Mouse (Mus musculus) liver, postnatal 0 days (tissue): ENCODE measurements around the gene Shisal2a. TPM values are rescaled to one million over a fixed set of nuclear protein-coding genes. Genes with fewer than 3 reads are reported as not detected.

Experiments used
- ATAC-seq: fragments of 200-750 bp; cut with Nextera tagmentation; 2 replicates; pipeline ENCODE4 v1.8.0; 2017; ENCODE audit warnings: mild to moderate bottlenecking, moderate library complexity
- DNase-seq: peaks from one replicate; pipeline ENCODE4 v3.0.0-alpha.2; 2016
- H3K27ac ChIP-seq: fragments of 300-500 bp; sonication (generic); 2 replicates; pipeline ENCODE4 v1.5.1; 2014; ENCODE audit warnings: antibody characterized with exemption, moderate library complexity, mild to moderate bottlenecking, low read depth
- H3K27me3 ChIP-seq: fragments of 300-500 bp; sonication (generic); 2 replicates; pipeline ENCODE4 v1.6.1; 2014; ENCODE audit warnings: low read length, control low read depth, mixed read lengths; ENCODE audit not compliant: insufficient read depth
- H3K36me3 ChIP-seq: fragments of 300-500 bp; sonication (generic); replicated peaks from 2 replicates; pipeline ENCODE4 v1.6.1; 2014; ENCODE audit warnings: mild to moderate bottlenecking, control low read depth, low read length, moderate library complexity, mixed read lengths; ENCODE audit not compliant: insufficient read depth
- H3K4me1 ChIP-seq: fragments of 300-500 bp; sonication (generic); 2 replicates; pipeline ENCODE4 v1.6.1; 2014; ENCODE audit warnings: antibody characterized with exemption, mild to moderate bottlenecking, control low read depth; ENCODE audit not compliant: insufficient read depth
- H3K4me2 ChIP-seq: fragments of 300-500 bp; sonication (generic); 2 replicates; pipeline ENCODE4 v1.6.1; 2014; ENCODE audit warnings: low read depth, mild to moderate bottlenecking, low read length, moderate library complexity, mixed read lengths
- H3K4me3 ChIP-seq: fragments of 300-500 bp; sonication (generic); 2 replicates; pipeline ENCODE4 v1.5.1; 2014; ENCODE audit warnings: low read depth, low read length
- H3K9ac ChIP-seq: fragments of 300-500 bp; sonication (generic); replicated peaks from 2 replicates; pipeline ENCODE4 v1.6.1; 2014; ENCODE audit warnings: mild to moderate bottlenecking, moderate library complexity
- H3K9me3 ChIP-seq: fragments of 300-500 bp; sonication (generic); 2 replicates; pipeline ENCODE4 v1.6.1; 2016; ENCODE audit warnings: mild to moderate bottlenecking, control low read depth, low read length, mixed read lengths
- CTCF ChIP-seq: sonication (generic); IDR thresholded peaks from 2 replicates; pipeline ENCODE4 v1.5.1; 2016; ENCODE audit warnings: antibody characterized with exemption, low read depth
- EP300 ChIP-seq: IDR thresholded peaks from 2 replicates; pipeline ENCODE4 v1.6.1; 2016; ENCODE audit warnings: antibody characterized with exemption, low read depth, mild to moderate bottlenecking
- WGBS: fragments of 180-500 bp; shearing (Covaris S2); extraction: QIAGEN DNeasy Blood & Tissue Kit; methylation state at CpG from one replicate; pipeline ENCODE4 v1.1.7; 2014; ENCODE audit not compliant: insufficient replicate concordance; 5-methylcytosine and 5-hydroxymethylcytosine counted together
- polyA plus RNA-seq: library from polyadenylated mRNA; unstranded; fragments of >200 nt; fragmentation: Nextera tagmentation; extraction: Ambion mirVana; gene quantifications from 2 replicates; pipeline ENCODE4 v1.2.1, GENCODE M21; 2015

Shisal2a gene
- polyA plus RNA-seq, 1 experiment from 2014 or later, result 0.52 TPM

DNA sequence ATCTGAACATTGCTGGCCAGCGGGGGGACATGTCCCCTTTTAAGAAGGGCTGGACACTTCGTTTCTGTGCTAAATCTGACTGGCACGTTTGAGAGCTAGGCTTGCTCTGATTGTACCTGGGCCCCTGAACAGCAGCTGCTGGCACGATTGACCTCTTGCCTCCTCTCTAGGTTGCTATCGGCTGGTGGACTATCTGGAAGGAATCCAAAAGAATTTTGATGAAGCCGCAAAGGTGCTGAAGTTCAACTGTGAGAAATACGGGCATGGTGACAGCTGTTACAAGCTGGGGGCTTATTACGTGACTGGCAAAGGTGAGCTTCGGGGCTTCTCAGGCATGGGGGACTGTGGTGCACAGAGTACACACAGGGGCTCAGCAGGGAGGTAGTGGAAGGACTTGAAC, 51.1 kb downstream of the Shisal2a start:
- Histone ChIP-seq H3K36me3 (peaks cover 6% of the 10 kb centered on the region), H3K4me1 (peaks cover 14% of the 10 kb centered on the region; the same call in 1 of the 2 replicates), H3K9me3 (no peaks in the 10 kb centered on the region), H3K4me3 (no peak overlapping the region), H3K27ac (peak overlapping the region; percentile 77), H3K4me2 (0 out of 2 replicates have a peak overlapping the region, but pooled peaks have one; percentile 32), H3K9ac (no peak overlapping the region), H3K27me3 (no peaks in the 10 kb centered on the region)
- DNase-seq (peak; percentile 37), ATAC-seq (peak; percentile 22; the same call in 1 of the 2 replicates)
- TF ChIP-seq CTCF, result no peak
- TF ChIP-seq EP300, result no peak
- 61% methylated on average over 9 of the region's 9 CpGs for WGBS

GRCm38 (mm10) chr4:108329840-108330239, 53.3 kb downstream of the Shisal2a start:
- DNase-seq, result no peak
- H3K9me3 ChIP-seq, result no peaks in the 10 kb centered on the region
- H3K9ac ChIP-seq, result no peak overlapping the region
- H3K4me2 ChIP-seq, result no peak overlapping the region
- no peak for ATAC-seq
- WGBS, result 82% methylated on average over 6 of the region's 6 CpGs
- peak overlapping the region; percentile 26; the same call in 1 of the 2 replicates for H3K27ac ChIP-seq
- no peak overlapping the region for H3K4me3 ChIP-seq
- TF ChIP-seq CTCF (no peak), EP300 (no peak)
- H3K4me1 ChIP-seq, result peaks cover 11% of the 10 kb centered on the region; the same call in 1 of the 2 replicates
- no peaks in the 10 kb centered on the region for H3K27me3 ChIP-seq
- H3K36me3 ChIP-seq, result no peaks in the 10 kb centered on the region; the same call in none of the 2 replicates

- Histone ChIP-seq H3K27me3 (no peaks in the 10 kb centered on the region), H3K4me2 (peak within 1 kb of the TSS; percentile 88), H3K4me3 (peak within 1 kb of the TSS; percentile 67), H3K4me1 (peaks cover 11% of the 10 kb centered on the region; the same call in 1 of the 2 replicates), H3K9me3 (no peaks in the 10 kb centered on the region), H3K36me3 (no peaks in the 10 kb centered on the region; the same call in 1 of the 2 replicates), H3K27ac (peak within 1 kb of the TSS; percentile 92), H3K9ac (peak within 1 kb of the TSS; percentile 61)
- no peak; the same call in 1 of the 2 replicates for TF ChIP-seq EP300
- no peak; the same call in 1 of the 2 replicates for TF ChIP-seq CTCF
- DNase-seq (peak; percentile 99), ATAC-seq (peak; percentile 94)
- WGBS, result under 1% methylated on average over 44 of the region's 45 CpGs
Measured at GRCm38 (mm10) chr4:108327730-108328484, 55.2 kb downstream of the Shisal2a start, which contains the start of gene Coa7. Gene Coa7, plus strand, starts transcription at chr4:108328140.

DNA sequence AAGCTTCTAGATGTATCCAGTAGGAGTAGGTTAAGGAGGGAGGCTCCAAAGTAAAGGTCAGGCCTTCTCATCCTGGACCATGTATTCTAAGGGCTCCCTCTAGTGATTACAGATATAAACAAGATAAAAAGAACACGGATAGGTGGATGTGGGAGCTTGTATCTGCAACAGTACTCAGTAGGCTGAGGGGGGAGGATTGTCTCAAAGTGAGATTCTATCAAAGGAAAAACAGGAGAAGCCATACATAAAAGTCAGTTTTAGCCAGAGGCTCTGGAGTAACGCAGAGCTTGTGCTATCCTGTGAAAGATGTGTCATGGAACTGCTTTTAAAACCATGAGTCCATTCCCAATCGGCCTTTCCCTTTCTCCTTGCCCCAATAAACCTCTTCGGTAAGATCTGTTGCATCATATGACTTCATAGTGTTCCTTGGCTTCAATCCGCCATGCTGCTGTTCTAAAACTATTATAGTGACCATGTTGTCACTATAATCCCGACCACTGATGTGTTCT, 56.0 kb downstream of the Shisal2a start:
- H3K4me3 ChIP-seq, result peak overlapping the region; percentile 67
- TF ChIP-seq CTCF (peak; percentile 59), EP300 (no peak)

DNA sequence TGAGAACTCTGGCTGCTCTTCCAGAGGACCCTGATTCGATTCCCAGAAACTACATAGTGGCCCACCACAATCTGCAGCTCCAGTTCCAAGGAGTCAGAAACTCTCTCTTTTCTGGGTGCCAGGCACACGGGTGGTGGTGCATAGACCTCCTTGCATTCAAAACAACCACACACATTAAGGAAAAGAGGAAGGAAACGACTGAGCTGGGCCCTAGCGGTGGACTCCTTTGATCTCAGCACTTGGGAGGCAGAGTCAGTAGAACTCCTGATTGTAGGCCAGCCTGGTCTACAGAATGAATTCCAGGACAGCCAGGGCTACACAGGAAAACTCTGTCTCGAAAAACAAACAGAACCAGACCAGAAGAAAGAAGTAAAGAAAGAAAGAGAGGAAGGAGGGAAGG, 59.6 kb downstream of the Shisal2a start:
- Histone ChIP-seq H3K36me3 (no peaks in the 10 kb centered on the region), H3K9me3 (no peaks in the 10 kb centered on the region), H3K4me3 (no peak overlapping the region), H3K27me3 (no peaks in the 10 kb centered on the region), H3K27ac (no peak overlapping the region), H3K9ac (no peak overlapping the region), H3K4me1 (peaks cover 10% of the 10 kb centered on the region; the same call in 1 of the 2 replicates), H3K4me2 (no peak overlapping the region)
- ATAC-seq (no peak), DNase-seq (no peak)
- WGBS, result 40% methylated on average over 5 of the region's 5 CpGs
- 0 out of 2 replicates have a peak, but pooled peaks have one; percentile 5 for TF ChIP-seq CTCF
- no peak for TF ChIP-seq EP300

More for the DNA sequence above, 56.0 kb downstream of the Shisal2a start:
- Histone ChIP-seq H3K36me3 (no peaks in the 10 kb centered on the region; the same call in 1 of the 2 replicates), H3K4me2 (peak overlapping the region; percentile 88), H3K4me1 (peaks cover 11% of the 10 kb centered on the region; the same call in 1 of the 2 replicates), H3K9ac (peak overlapping the region; percentile 61), H3K9me3 (no peaks in the 10 kb centered on the region), H3K27me3 (no peaks in the 10 kb centered on the region), H3K27ac (peak overlapping the region; percentile 91)
- ATAC-seq (no peak), DNase-seq (no peak)
- WGBS, result 26% methylated on average over 6 of the region's 6 CpGs
